Mouse (Mus musculus): ENCODE measurements at regions not wholly inside any gene's neighbourhood (a gene's known extent, or its start where the extent isn't known, plus 50 kb on each side); places are given as distances from the start of the nearest gene placed in this dataset.
A peak's percentile ranks its signal among the peaks of the same experiment; 100 is the strongest.

GRCm38 (mm10) chr14:76822766-76823325 is 213.7 kb upstream of the Ccdc122 start:
- Histone ChIP-seq H3K4me3 (ENCODE audit: control insufficient read depth in 1 of 2, insufficient read depth in 1 of 2, low read depth in 1 of 2, low read length in 2 of 2) (no peak overlapping the region), H3K9me3 (ENCODE audit: control insufficient read depth, low read length) (no peaks in the 10 kb centered on the region), H3K27me3 (ENCODE audit: control insufficient read depth, insufficient read depth, low read length) (no peaks in the 10 kb centered on the region), H3K9ac (ENCODE audit: low read length) (no peak overlapping the region), H3K36me3 (ENCODE audit: control insufficient read depth, insufficient read depth, low read length) (no peaks in the 10 kb centered on the region), H3K27ac (replicated peaks in 1 of 2; ENCODE audit: control insufficient read depth in 1 of 2, insufficient read depth in 1 of 2, low read depth in 2 of 2, low read length in 2 of 2) (no peak overlapping the region), H3K4me2 (ENCODE audit: low read length) (no peak overlapping the region), H3K4me1 (ENCODE audit: control insufficient read depth in 2 of 2, insufficient read depth in 2 of 2, low read length in 2 of 2) (peaks cover 31 to 39% of the 10 kb centered on the region in 2 experiments)
- no peak for ATAC-seq (ENCODE audit: insufficient number of reproducible peaks, insufficient read depth, low FRiP score, low read depth)
- 89% methylated on average over 9 of the region's 9 CpGs for WGBS

GRCm38 (mm10) chr14:76821892-76822291 is 214.7 kb upstream of the Ccdc122 start:
- ATAC-seq (ENCODE audit: insufficient number of reproducible peaks, insufficient read depth, low FRiP score, low read depth) = no peak
- Histone ChIP-seq H3K36me3 (ENCODE audit: control insufficient read depth, insufficient read depth, low read length) (no peaks in the 10 kb centered on the region), H3K27me3 (ENCODE audit: control insufficient read depth, insufficient read depth, low read length) (no peaks in the 10 kb centered on the region), H3K4me2 (ENCODE audit: low read length) (0 out of 2 replicates have a peak overlapping the region, but pooled peaks have one; percentile 18), H3K27ac (replicated peaks in 1 of 2; ENCODE audit: control insufficient read depth in 1 of 2, insufficient read depth in 1 of 2, low read depth in 2 of 2, low read length in 2 of 2) (no peak overlapping the region), H3K9me3 (ENCODE audit: control insufficient read depth, low read length) (no peaks in the 10 kb centered on the region), H3K4me1 (ENCODE audit: control insufficient read depth in 2 of 2, insufficient read depth in 2 of 2, low read length in 2 of 2) (peaks cover 34 to 40% of the 10 kb centered on the region in 2 experiments), H3K4me3 (ENCODE audit: control insufficient read depth in 1 of 2, insufficient read depth in 1 of 2, low read depth in 1 of 2, low read length in 2 of 2) (no peak overlapping the region), H3K9ac (ENCODE audit: low read length) (no peak overlapping the region)
- 31% methylated on average over 8 of the region's 8 CpGs for WGBS

- WGBS = 69% methylated on average over 7 of the region's 7 CpGs
- no peak overlapping the region for H3K9ac ChIP-seq (ENCODE audit: low read length)
- no peaks in the 10 kb centered on the region for H3K27me3 ChIP-seq (ENCODE audit: control insufficient read depth, insufficient read depth, low read length)
- no peak overlapping the region for H3K4me2 ChIP-seq (ENCODE audit: low read length)
- no peak overlapping the region for H3K4me3 ChIP-seq (ENCODE audit: control insufficient read depth in 1 of 2, insufficient read depth in 1 of 2, low read depth in 1 of 2, low read length in 2 of 2)
- no peak overlapping the region for H3K27ac ChIP-seq (replicated peaks in 1 of 2; ENCODE audit: control insufficient read depth in 1 of 2, insufficient read depth in 1 of 2, low read depth in 2 of 2, low read length in 2 of 2)
- no peaks in the 10 kb centered on the region for H3K36me3 ChIP-seq (ENCODE audit: control insufficient read depth, insufficient read depth, low read length)
- ATAC-seq (ENCODE audit: insufficient number of reproducible peaks, insufficient read depth, low FRiP score, low read depth) = no peak
- peaks cover 34 to 40% of the 10 kb centered on the region in 2 experiments for H3K4me1 ChIP-seq (ENCODE audit: control insufficient read depth in 2 of 2, insufficient read depth in 2 of 2, low read length in 2 of 2)
- no peaks in the 10 kb centered on the region for H3K9me3 ChIP-seq (ENCODE audit: control insufficient read depth, low read length)
Measured at GRCm38 (mm10) chr14:76821484-76821883, 215.1 kb upstream of the Ccdc122 start.

GRCm38 (mm10) chr14:76820989-76821388 is 215.6 kb upstream of the Ccdc122 start:
- Histone ChIP-seq H3K27ac (replicated peaks in 1 of 2; ENCODE audit: control insufficient read depth in 1 of 2, insufficient read depth in 1 of 2, low read depth in 2 of 2, low read length in 2 of 2) (no peak overlapping the region), H3K27me3 (ENCODE audit: control insufficient read depth, insufficient read depth, low read length) (no peaks in the 10 kb centered on the region), H3K4me1 (ENCODE audit: control insufficient read depth in 2 of 2, insufficient read depth in 2 of 2, low read length in 2 of 2) (peaks cover 34 to 40% of the 10 kb centered on the region in 2 experiments), H3K4me3 (ENCODE audit: control insufficient read depth in 1 of 2, insufficient read depth in 1 of 2, low read depth in 1 of 2, low read length in 2 of 2) (no peak overlapping the region), H3K36me3 (ENCODE audit: control insufficient read depth, insufficient read depth, low read length) (no peaks in the 10 kb centered on the region), H3K4me2 (ENCODE audit: low read length) (no peak overlapping the region), H3K9me3 (ENCODE audit: control insufficient read depth, low read length) (no peaks in the 10 kb centered on the region), H3K9ac (ENCODE audit: low read length) (no peak overlapping the region)
- ATAC-seq (ENCODE audit: insufficient number of reproducible peaks, insufficient read depth, low FRiP score, low read depth) = no peak
- WGBS = 84% methylated on average over 6 of the region's 6 CpGs

- peak; percentile 45 for ATAC-seq (ENCODE audit: insufficient number of reproducible peaks, insufficient read depth, low FRiP score, low read depth)
- no peaks in the 10 kb centered on the region for H3K9me3 ChIP-seq (ENCODE audit: control insufficient read depth, low read length)
- peak overlapping the region; percentile 6; the same call in 1 of the 2 replicates for H3K4me2 ChIP-seq (ENCODE audit: low read length)
- H3K36me3 ChIP-seq (ENCODE audit: control insufficient read depth, insufficient read depth, low read length) = no peaks in the 10 kb centered on the region
- no peaks in the 10 kb centered on the region for H3K27me3 ChIP-seq (ENCODE audit: control insufficient read depth, insufficient read depth, low read length)
- H3K9ac ChIP-seq (ENCODE audit: low read length) = peak overlapping the region; percentile 22; the same call in 1 of the 2 replicates
- 12% methylated on average over 8 of the region's 8 CpGs for WGBS
- peak overlapping the region; percentile 15 to 74 for H3K27ac ChIP-seq (replicated peaks in 1 of 2; ENCODE audit: control insufficient read depth in 1 of 2, insufficient read depth in 1 of 2, low read depth in 2 of 2, low read length in 2 of 2)
- peaks cover 34 to 42% of the 10 kb centered on the region in 2 experiments for H3K4me1 ChIP-seq (ENCODE audit: control insufficient read depth in 2 of 2, insufficient read depth in 2 of 2, low read length in 2 of 2)
- H3K4me3 ChIP-seq (ENCODE audit: control insufficient read depth in 1 of 2, insufficient read depth in 1 of 2, low read depth in 1 of 2, low read length in 2 of 2) = no peak overlapping the region
Measured at GRCm38 (mm10) chr14:76819690-76820089, 216.9 kb upstream of the Ccdc122 start.

GRCm38 (mm10) chr14:76818256-76819010 is 218.1 kb upstream of the Ccdc122 start:
- WGBS = 62% methylated on average over 10 of the region's 10 CpGs
- Histone ChIP-seq H3K4me2 (ENCODE audit: low read length) (no peak overlapping the region), H3K9ac (ENCODE audit: low read length) (no peak overlapping the region), H3K27ac (replicated peaks in 1 of 2; ENCODE audit: control insufficient read depth in 1 of 2, insufficient read depth in 1 of 2, low read depth in 2 of 2, low read length in 2 of 2) (no peak overlapping the region), H3K9me3 (ENCODE audit: control insufficient read depth, low read length) (no peaks in the 10 kb centered on the region), H3K27me3 (ENCODE audit: control insufficient read depth, insufficient read depth, low read length) (no peaks in the 10 kb centered on the region), H3K4me3 (ENCODE audit: control insufficient read depth in 1 of 2, insufficient read depth in 1 of 2, low read depth in 1 of 2, low read length in 2 of 2) (no peak overlapping the region), H3K36me3 (ENCODE audit: control insufficient read depth, insufficient read depth, low read length) (no peaks in the 10 kb centered on the region), H3K4me1 (ENCODE audit: control insufficient read depth in 2 of 2, insufficient read depth in 2 of 2, low read length in 2 of 2) (peaks cover 36 to 54% of the 10 kb centered on the region in 2 experiments)
- ATAC-seq (ENCODE audit: insufficient number of reproducible peaks, insufficient read depth, low FRiP score, low read depth) = no peak

GRCm38 (mm10) chr14:76817189-76817772 is 219.3 kb upstream of the Ccdc122 start:
- peaks cover 40 to 58% of the 10 kb centered on the region in 2 experiments for H3K4me1 ChIP-seq (ENCODE audit: control insufficient read depth in 2 of 2, insufficient read depth in 2 of 2, low read length in 2 of 2)
- ATAC-seq (ENCODE audit: insufficient number of reproducible peaks, insufficient read depth, low FRiP score, low read depth) = no peak
- H3K9ac ChIP-seq (ENCODE audit: low read length) = no peak overlapping the region
- no peaks in the 10 kb centered on the region for H3K9me3 ChIP-seq (ENCODE audit: control insufficient read depth, low read length)
- H3K36me3 ChIP-seq (ENCODE audit: control insufficient read depth, insufficient read depth, low read length) = no peaks in the 10 kb centered on the region
- H3K4me3 ChIP-seq (ENCODE audit: control insufficient read depth in 1 of 2, insufficient read depth in 1 of 2, low read depth in 1 of 2, low read length in 2 of 2) = no peak overlapping the region
- 76% methylated on average over 5 of the region's 5 CpGs for WGBS
- H3K4me2 ChIP-seq (ENCODE audit: low read length) = no peak overlapping the region
- no peak overlapping the region for H3K27ac ChIP-seq (replicated peaks in 1 of 2; ENCODE audit: control insufficient read depth in 1 of 2, insufficient read depth in 1 of 2, low read depth in 2 of 2, low read length in 2 of 2)
- H3K27me3 ChIP-seq (ENCODE audit: control insufficient read depth, insufficient read depth, low read length) = no peaks in the 10 kb centered on the region
